Mouse (Mus musculus) layer of hippocampus, adult 8-10 months (tissue): Measurements from ENCODE around the gene Ppp1r27. TPM values are rescaled to one million over a fixed set of nuclear protein-coding genes. Genes with fewer than 3 reads are reported as not detected.

Experiments
- DNase-seq, 2 experiments: peaks; one replicate each; pipeline ENCODE4 v3.0.0; 2022; ENCODE audit warnings: low spot score in 2 of 2
- total RNA-seq, 4 experiments: library from RNA; stranded (reverse); gene quantifications; 2 replicates each; pipeline ENCODE4 v1.2.4; 2022

Gene Ppp1r27
- total RNA-seq, 4 experiments from 2014 or later, result not detected

GRCm38 (mm10) chr11:120547469-120547868 lies 3.5 kb downstream of the Ppp1r27 start:
- DNase-seq, result no peak

- no peak for DNase-seq
Measured at GRCm38 (mm10) chr11:120545964-120546363, 5.0 kb downstream of the Ppp1r27 start.

DNA sequence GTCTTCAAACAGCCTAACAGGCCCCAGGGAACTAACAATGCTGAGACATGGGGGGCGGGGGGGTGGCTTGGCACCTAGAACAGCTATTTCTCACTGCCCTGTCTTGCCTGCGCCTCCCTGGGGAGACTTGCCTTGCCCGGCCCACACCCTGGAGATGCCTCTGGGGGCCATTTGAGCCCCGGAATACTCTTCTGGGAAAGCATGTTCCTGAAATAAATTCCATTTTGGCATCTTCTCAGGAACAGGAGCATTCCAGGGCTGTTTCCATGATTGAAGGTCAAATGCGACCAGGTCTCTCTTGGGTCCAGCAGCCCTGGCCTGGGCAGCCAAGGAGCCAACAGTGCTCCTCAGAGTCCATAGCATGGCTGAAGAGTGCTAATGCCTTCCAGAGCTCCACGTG lies 8.6 kb downstream of the Ppp1r27 start:
- no peak for DNase-seq

DNA sequence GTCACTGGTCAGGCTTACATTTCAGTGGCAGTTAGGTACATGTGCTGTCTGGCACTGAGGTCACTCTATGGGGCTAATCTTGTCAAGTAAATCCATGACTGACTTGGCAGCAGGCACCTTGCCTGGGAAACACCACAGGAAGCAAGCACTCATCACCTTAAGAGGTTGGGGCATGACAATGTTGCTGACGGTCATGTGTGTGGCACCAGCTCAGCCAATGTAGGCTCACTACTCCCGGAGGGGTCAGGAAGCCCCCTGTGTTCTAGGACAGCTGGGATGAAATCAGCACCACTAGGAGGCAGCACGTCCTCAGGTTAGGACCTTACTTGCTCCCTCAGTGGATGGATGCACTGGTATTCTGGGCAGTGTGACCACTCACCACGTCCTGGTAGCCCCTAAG lies 9.0 kb downstream of the Ppp1r27 start:
- DNase-seq, result no peak

GRCm38 (mm10) chr11:120539285-120540014 lies 11.5 kb downstream of the Ppp1r27 start:
- no peak for DNase-seq

DNA sequence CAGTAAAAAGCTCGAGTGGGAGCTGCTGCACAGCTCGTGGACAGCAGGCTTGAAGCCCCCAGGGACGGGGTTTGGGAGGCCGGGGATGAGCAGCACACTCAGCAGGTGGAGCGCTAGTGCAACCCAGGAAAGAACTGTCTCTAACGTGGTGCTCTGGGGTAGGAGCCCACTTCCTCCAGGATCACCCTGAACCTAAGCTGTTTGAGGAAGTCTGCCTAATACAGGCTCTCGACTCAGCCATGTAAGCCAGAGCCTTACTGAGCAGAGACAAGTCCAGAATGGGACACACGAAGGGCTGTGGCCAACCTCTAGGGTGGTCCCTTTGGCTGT lies 12.0 kb downstream of the Ppp1r27 start:
- DNase-seq, result no peak

GRCm38 (mm10) chr11:120538485-120538884 lies 12.4 kb downstream of the Ppp1r27 start:
- no peak for DNase-seq

GRCm38 (mm10) chr11:120535804-120536203 lies 15.1 kb downstream of the Ppp1r27 start:
- no peak for DNase-seq

- no peak for DNase-seq
Measured at GRCm38 (mm10) chr11:120535145-120535544, 15.8 kb downstream of the Ppp1r27 start.

DNA sequence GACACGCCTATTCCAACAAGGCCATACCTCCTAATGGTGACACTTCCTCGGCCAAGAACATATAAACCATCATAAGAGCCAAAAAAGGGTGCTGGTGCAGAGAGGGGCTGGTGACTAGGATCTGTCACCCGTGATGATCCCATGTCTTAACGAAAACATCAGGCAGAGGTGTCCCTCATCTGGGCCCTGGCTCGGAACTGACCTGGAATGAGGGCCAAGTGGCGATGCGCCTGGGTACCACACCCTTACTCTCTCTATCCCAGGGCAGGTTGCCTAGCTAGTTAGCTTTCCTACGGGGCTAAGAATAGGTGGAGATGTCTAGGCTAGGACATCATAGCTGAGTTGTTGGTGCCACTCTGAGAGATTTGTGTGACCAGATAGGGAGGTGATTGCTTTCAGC lies 16.8 kb downstream of the Ppp1r27 start:
- no peak for DNase-seq

GRCm38 (mm10) chr11:120531646-120532045 lies 19.3 kb downstream of the Ppp1r27 start:
- DNase-seq, result no peak

- DNase-seq, result no peak
Measured at GRCm38 (mm10) chr11:120530085-120530964, 20.6 kb downstream of the Ppp1r27 start, which contains the start of gene Gcgr. TSS of gene Gcgr (plus strand) at chr11:120530699.

DNA sequence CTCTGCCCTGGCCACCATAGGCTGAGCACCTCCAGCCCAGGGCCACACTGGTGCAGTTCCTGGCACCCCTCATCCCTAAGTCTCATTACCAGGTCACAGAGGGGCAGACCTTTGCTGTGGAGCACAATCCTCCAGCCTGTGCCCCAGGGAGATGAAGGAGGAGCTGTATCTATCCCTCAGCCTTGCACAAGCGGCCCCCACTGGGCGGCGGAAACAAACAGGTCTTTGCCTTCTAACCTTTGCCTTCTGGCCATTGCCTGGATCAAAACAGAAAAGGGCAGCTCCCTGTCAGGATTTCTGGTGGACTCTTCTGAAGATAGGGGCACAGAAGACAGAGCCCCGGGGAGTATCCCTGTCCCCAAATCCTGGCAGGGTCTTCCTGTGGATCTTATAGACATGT lies 22.0 kb downstream of the Ppp1r27 start:
- DNase-seq, result no peak

DNA sequence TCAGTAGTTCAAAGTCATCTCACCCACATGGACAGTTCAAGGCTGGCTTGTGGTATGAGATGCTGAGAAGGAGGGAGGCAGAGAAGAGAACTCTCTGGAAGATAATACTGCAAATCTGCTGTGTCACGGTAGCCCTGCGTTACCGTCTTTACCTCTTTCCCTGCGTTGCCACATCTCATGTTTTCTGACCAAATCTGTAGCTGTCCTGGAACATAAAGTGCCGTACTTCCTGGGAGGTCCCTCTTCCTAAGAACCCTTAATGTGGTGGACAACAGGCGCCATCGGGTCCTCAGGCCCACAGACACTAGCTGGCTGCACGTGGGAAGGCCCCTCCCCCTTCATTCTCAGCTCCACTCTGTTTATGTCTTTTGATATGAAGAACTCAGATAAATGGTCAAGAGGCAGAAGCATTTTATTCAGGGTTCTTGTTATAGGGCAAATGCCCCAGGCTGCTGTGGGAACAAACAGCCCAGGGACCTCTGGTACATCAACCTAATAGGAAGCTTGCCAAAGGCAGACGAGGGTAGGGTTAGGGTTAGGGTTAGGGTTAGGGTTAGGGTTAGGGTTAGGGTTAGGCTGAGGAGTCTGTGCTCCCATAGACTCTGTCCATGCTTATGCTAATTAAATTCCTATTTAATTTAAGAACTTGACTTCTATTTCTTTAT lies 23.1 kb downstream of the Ppp1r27 start:
- DNase-seq, result no peak

- no peak for DNase-seq
Measured at GRCm38 (mm10) chr11:120525959-120526358, 25.0 kb downstream of the Ppp1r27 start.

DNA sequence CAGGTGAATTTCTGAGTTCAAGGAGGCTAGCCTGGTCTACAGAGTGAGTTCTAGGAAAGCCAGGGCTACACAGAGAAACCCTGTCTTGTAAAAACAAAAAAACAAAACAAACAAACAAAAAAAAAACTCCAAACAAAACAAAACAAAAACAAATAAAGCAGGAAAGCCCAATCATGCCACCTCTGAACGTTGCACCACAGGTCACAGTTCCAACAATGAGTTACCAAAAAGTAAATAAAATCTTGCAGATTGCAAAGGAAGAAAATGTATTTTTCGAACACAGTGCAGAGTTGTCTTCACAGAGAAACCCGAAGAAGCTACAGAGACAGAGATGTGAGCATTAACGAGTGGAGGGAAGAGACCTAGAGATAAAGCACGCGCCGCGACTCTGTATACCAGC lies 28.4 kb downstream of the Ppp1r27 start:
- no peak for DNase-seq

GRCm38 (mm10) chr11:120520967-120521540 lies 29.9 kb downstream of the Ppp1r27 start:
- peak in 1 of 2 experiments; percentile 22 for DNase-seq

DNA sequence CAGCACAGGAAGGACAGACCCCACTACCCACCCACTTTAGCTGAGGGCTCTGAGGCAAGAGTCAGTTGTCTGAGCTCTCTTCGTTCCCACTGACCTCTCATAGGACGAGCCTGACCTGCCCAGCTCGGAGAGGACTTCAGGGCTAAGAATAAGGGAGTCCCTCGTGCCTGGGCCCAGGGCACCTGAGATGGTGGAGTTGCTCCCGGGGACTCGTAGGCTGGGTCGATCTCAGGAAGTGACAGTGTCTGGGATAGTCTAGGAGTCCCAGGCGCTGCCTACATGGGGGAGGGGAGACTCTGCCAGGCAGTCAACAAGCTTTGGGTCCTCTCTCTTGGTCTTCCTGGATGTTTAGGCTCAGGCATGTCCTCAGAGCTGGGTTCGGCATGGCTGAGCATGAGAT lies 30.4 kb downstream of the Ppp1r27 start:
- no peak for DNase-seq

GRCm38 (mm10) chr11:120519738-120520137 lies 31.2 kb downstream of the Ppp1r27 start:
- no peak for DNase-seq

DNA sequence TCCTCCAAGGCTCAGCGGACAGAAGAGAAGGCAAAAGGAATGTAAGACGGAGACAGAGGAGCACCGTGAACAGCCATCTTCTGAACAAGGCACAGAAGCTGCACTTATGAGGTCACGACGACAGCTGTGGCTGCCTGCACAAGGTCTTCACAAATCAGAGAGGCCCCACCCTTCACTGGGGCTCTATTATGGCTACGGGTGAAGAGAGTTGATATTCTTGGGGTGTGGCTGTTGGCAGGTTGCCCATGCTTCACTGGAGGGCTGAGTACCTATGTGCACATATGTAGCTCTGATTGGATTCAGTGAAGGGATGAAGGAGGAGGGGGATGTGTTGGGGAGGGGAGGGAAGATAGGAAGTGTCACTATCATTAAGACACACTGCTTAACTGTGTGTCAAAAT lies 32.4 kb downstream of the Ppp1r27 start:
- DNase-seq, result no peak

- DNase-seq, result peak; percentile 70 to 74
Measured at GRCm38 (mm10) chr11:120518027-120518426, 32.9 kb downstream of the Ppp1r27 start.

DNA sequence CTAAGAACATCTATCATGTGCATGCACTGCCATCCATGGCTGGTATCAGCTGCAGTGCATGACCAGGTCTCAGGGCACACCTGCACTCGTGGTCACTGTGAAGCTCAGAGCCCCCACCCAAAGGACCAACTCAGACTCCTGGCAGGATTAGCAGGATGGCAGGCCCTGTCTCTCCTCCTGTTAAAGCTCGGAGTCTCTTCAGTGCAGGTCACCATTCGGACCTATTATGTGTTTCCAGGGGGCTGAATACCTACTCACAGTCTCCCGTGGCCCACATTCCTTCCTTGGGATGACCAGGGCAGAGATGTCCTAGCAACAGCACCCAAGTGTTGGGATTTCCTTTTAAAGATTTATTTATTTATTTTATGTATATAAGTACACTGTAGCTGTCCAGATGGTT lies 33.8 kb downstream of the Ppp1r27 start:
- no peak for DNase-seq
